Mouse (Mus musculus) C2C12 (cell line): ENCODE results near the gene Chid1.

Experiments
- CEBPB ChIP-seq: IDR thresholded peaks from one replicate; pipeline ENCODE4 v1.6.1; 2011; ENCODE audit warnings: low read depth, mild to moderate bottlenecking, control low read depth, moderate library complexity
- CTCF ChIP-seq: IDR thresholded peaks from one replicate; pipeline ENCODE4 v1.5.1; 2011; ENCODE audit not compliant: control insufficient read depth, insufficient read depth, insufficient read length
- FOSL1 ChIP-seq: IDR thresholded peaks from one replicate; pipeline ENCODE4 v1.8.0; 2011; ENCODE audit warnings: mild to moderate bottlenecking, low read length; ENCODE audit not compliant: poor library complexity, insufficient read depth, severe bottlenecking
- MAX ChIP-seq: IDR thresholded peaks from one replicate; pipeline ENCODE4 v1.6.1; 2011; ENCODE audit warnings: mild to moderate bottlenecking, control low read depth

- no peak for TF ChIP-seq CTCF
- TF ChIP-seq CEBPB: no peak
- TF ChIP-seq MAX: no peak
- TF ChIP-seq FOSL1: no peak
Measured at GRCm38 (mm10) chr7:141466607-141467148, 73.0 kb downstream of the Chid1 start.
